In the genomic region with DNA sequence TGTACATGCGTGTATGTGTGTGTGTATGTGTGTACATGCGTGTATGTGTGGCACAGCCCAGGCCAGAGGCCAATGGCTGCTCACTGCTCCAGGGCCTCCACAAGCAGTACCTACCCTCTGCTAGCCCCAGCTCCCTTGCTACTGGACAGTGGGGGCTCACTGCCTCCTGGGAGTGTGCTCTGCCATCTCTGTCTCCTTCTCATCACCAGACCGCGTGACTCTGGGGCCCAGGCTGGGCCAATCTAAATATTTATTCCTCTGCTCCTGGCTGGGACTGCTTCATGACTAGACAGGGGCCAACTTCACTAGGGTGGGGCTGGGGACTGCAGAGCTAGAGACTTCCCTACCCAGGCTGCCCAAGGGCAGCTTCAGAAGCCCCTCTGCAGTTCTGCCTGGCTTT, we compare ENCODE assay signal across 9 mouse cellular contexts. TPM values are rescaled to one million over a fixed set of nuclear protein-coding genes. Genes with fewer than 3 reads are reported as not detected.
DNase-seq lines count a peak whose midpoint lies in the region; ATAC-seq lines count a peak whose summit lies in the region.
"Had no signal": no experiment of that assay in that cellular context is flagged by ENCODE, and none has a peak within 500 bp of the region (broad histone marks: within the 10 kb centered on the region; RNA-seq: fewer than 3 reads in every experiment).

No protein-coding gene starts in this region.

- peak overlapping the region; percentile 8; the same call in 1 of the 2 replicates for H3K27ac ChIP-seq in midbrain, embryonic 12.5 days (replicated peaks)
- H3K27ac ChIP-seq in midbrain, embryonic 16.5 days (ENCODE audit: low read length) = no peak overlapping the region
- H3K27ac ChIP-seq in heart, embryonic 13.5 days (replicated peaks) = peak overlapping the region; percentile 81
- H3K27ac ChIP-seq in liver, embryonic 11.5 days (ENCODE audit: low read depth, low read length) = peak overlapping the region; percentile 65
- H3K27ac ChIP-seq in stomach, embryonic 16.5 days (ENCODE audit: low read length) = peak overlapping the region; percentile 92

- ATAC-seq in midbrain, embryonic 12.5 days (ENCODE audit: low FRiP score, low read depth) = no peak
- no peak for ATAC-seq in midbrain, embryonic 16.5 days
- 0 out of 2 replicates have a peak, but pooled peaks have one; percentile 23 for ATAC-seq in heart, embryonic 13.5 days (ENCODE audit: extremely low read depth, insufficient number of reproducible peaks, low FRiP score, low TSS enrichment)
- ATAC-seq in liver, embryonic 11.5 days (replicated peaks; ENCODE audit: low FRiP score) = no peak
- ATAC-seq in stomach, embryonic 16.5 days (ENCODE audit: insufficient read depth, low FRiP score) = peak; percentile 84

- no peak overlapping the region for H3K4me2 ChIP-seq in midbrain, embryonic 12.5 days (replicated peaks)
- H3K4me2 ChIP-seq in midbrain, embryonic 16.5 days (ENCODE audit: low read length) = no peak overlapping the region
- H3K4me2 ChIP-seq in heart, embryonic 13.5 days = peak overlapping the region; percentile 11
- 0 out of 2 replicates have a peak overlapping the region, but pooled peaks have one; percentile 19 for H3K4me2 ChIP-seq in liver, embryonic 11.5 days
- peak overlapping the region; percentile 38 for H3K4me2 ChIP-seq in stomach, embryonic 16.5 days (ENCODE audit: low read depth, low read length)

- H3K27me3 ChIP-seq in midbrain, embryonic 12.5 days = peaks cover 6% of the 10 kb centered on the region
- H3K27me3 ChIP-seq in midbrain, embryonic 16.5 days (ENCODE audit: control insufficient read depth, insufficient read depth, low read depth, low read length) = no peaks in the 10 kb centered on the region
- no peaks in the 10 kb centered on the region for H3K27me3 ChIP-seq in heart, embryonic 13.5 days (replicated peaks)
- no peaks in the 10 kb centered on the region for H3K27me3 ChIP-seq in liver, embryonic 11.5 days (replicated peaks; ENCODE audit: control insufficient read depth, insufficient read depth, low read length)
- no peaks in the 10 kb centered on the region for H3K27me3 ChIP-seq in stomach, embryonic 16.5 days (ENCODE audit: control insufficient read depth, insufficient read depth, low read length)

- H3K9me3 ChIP-seq in midbrain, embryonic 12.5 days = no peaks in the 10 kb centered on the region
- no peaks in the 10 kb centered on the region for H3K9me3 ChIP-seq in midbrain, embryonic 16.5 days (replicated peaks; ENCODE audit: control insufficient read depth, low read length, poor library complexity, severe bottlenecking)
- no peaks in the 10 kb centered on the region for H3K9me3 ChIP-seq in heart, embryonic 13.5 days
- H3K9me3 ChIP-seq in liver, embryonic 11.5 days (ENCODE audit: control insufficient read depth, low read length) = no peaks in the 10 kb centered on the region
- no peaks in the 10 kb centered on the region for H3K9me3 ChIP-seq in stomach, embryonic 16.5 days (replicated peaks; ENCODE audit: control insufficient read depth, low read length)

- H3K36me3 ChIP-seq in midbrain, embryonic 12.5 days = no peaks in the 10 kb centered on the region
- H3K36me3 ChIP-seq in midbrain, embryonic 16.5 days (ENCODE audit: control insufficient read depth, insufficient read depth, low read length) = no peaks in the 10 kb centered on the region
- peaks cover 8% of the 10 kb centered on the region for H3K36me3 ChIP-seq in heart, embryonic 13.5 days
- H3K36me3 ChIP-seq in liver, embryonic 11.5 days (ENCODE audit: control insufficient read depth, insufficient read depth, low read length) = peaks cover 11% of the 10 kb centered on the region
- no peaks in the 10 kb centered on the region for H3K36me3 ChIP-seq in stomach, embryonic 16.5 days (ENCODE audit: control insufficient read depth, insufficient read depth, low read length)

- no peak for DNase-seq in liver, embryonic 11.5 days (ENCODE audit: low spot score)
- no peak for DNase-seq in ovary, adult 18-20 months (ENCODE audit: low spot score)
- no peak for DNase-seq in retina, postnatal 1 day
- DNase-seq in cerebellum, postnatal 25 days = no peak
- DNase-seq: thymus, postnatal 25 days had no signal

- no peak overlapping the region; the same call in 1 of the 2 replicates for H3K9ac ChIP-seq in midbrain, embryonic 12.5 days (replicated peaks)
- H3K9ac ChIP-seq in midbrain, embryonic 16.5 days (ENCODE audit: low read depth, low read length) = no peak overlapping the region
- peak overlapping the region; percentile 54 for H3K9ac ChIP-seq in heart, embryonic 13.5 days
- 0 out of 2 replicates have a peak overlapping the region, but pooled peaks have one; percentile 7 for H3K9ac ChIP-seq in liver, embryonic 11.5 days (ENCODE audit: low read depth, low read length)
- peak overlapping the region; percentile 68 for H3K9ac ChIP-seq in stomach, embryonic 16.5 days (ENCODE audit: low read length)

- peaks cover 9% of the 10 kb centered on the region for H3K4me1 ChIP-seq in midbrain, embryonic 12.5 days
- H3K4me1 ChIP-seq in midbrain, embryonic 16.5 days (ENCODE audit: control insufficient read depth, insufficient read depth, low read length) = no peaks in the 10 kb centered on the region
- peaks cover 78% of the 10 kb centered on the region for H3K4me1 ChIP-seq in heart, embryonic 13.5 days
- H3K4me1 ChIP-seq in liver, embryonic 11.5 days (replicated peaks; ENCODE audit: control insufficient read depth, insufficient read depth, low read length) = peaks cover 84% of the 10 kb centered on the region
- peaks cover 64% of the 10 kb centered on the region for H3K4me1 ChIP-seq in stomach, embryonic 16.5 days (ENCODE audit: control insufficient read depth, insufficient read depth, low read length)

- 80% methylated on average over 4 of the region's 4 CpGs for WGBS in midbrain, embryonic 12.5 days
- WGBS in midbrain, embryonic 16.5 days = 73% methylated on average over 4 of the region's 4 CpGs
- WGBS in heart, embryonic 13.5 days = 48% methylated on average over 4 of the region's 4 CpGs
- WGBS in liver, embryonic 11.5 days = 58% methylated on average over 4 of the region's 4 CpGs
- 27% methylated on average over 4 of the region's 4 CpGs for WGBS in stomach, embryonic 16.5 days

- no peak overlapping the region for H3K4me3 ChIP-seq in midbrain, embryonic 12.5 days
- H3K4me3 ChIP-seq in midbrain, embryonic 16.5 days (ENCODE audit: low read depth, low read length) = no peak overlapping the region
- no peak overlapping the region for H3K4me3 ChIP-seq in heart, embryonic 13.5 days
- H3K4me3 ChIP-seq in liver, embryonic 11.5 days (ENCODE audit: low read depth, low read length) = no peak overlapping the region
- H3K4me3 ChIP-seq in stomach, embryonic 16.5 days (replicated peaks; ENCODE audit: low read length) = no peak overlapping the region

RNA-seq across cellular contexts. Expression of gene Oaf, which starts 7.9 kb away (rescaled TPM):
- 18.3 and 30.9 TPM in 2 replicates for polyA plus RNA-seq in midbrain, embryonic 12.5 days (2016; fragmentation: Nextera tagmentation; extraction: Ambion mirVana)
- polyA plus RNA-seq in midbrain, embryonic 16.5 days (2015; fragmentation: Nextera tagmentation; extraction: Ambion mirVana) = 3.2 and 5.8 TPM in 2 replicates
- 28.0 and 29.7 TPM in 2 replicates for polyA plus RNA-seq in heart, embryonic 13.5 days (2015; fragmentation: Nextera tagmentation; extraction: Ambion mirVana)
- polyA plus RNA-seq in liver, embryonic 11.5 days (2014; fragmentation: Nextera tagmentation; extraction: Ambion mirVana) = 51.6 and 52.0 TPM in 2 replicates
- 31.4 and 36.2 TPM in 2 replicates for polyA plus RNA-seq in stomach, embryonic 16.5 days (2015; fragmentation: Nextera tagmentation; extraction: Ambion mirVana)

RNA-seq across cellular contexts. Expression of gene Pou2f3, which starts 21.6 kb away (rescaled TPM):
- not detected in 2 replicates for polyA plus RNA-seq in midbrain, embryonic 12.5 days (2016; fragmentation: Nextera tagmentation; extraction: Ambion mirVana)
- 0.07 TPM in 1 of 2 replicates, not detected in the other for polyA plus RNA-seq in midbrain, embryonic 16.5 days (2015; fragmentation: Nextera tagmentation; extraction: Ambion mirVana)
- not detected in 2 replicates for polyA plus RNA-seq in heart, embryonic 13.5 days (2015; fragmentation: Nextera tagmentation; extraction: Ambion mirVana)
- polyA plus RNA-seq in liver, embryonic 11.5 days (2014; fragmentation: Nextera tagmentation; extraction: Ambion mirVana) = not detected in 2 replicates
- 0.97 and 0.98 TPM in 2 replicates for polyA plus RNA-seq in stomach, embryonic 16.5 days (2015; fragmentation: Nextera tagmentation; extraction: Ambion mirVana)

Comparison
In these comparisons a context has a peak if more than half of its experiments do, and no peak if none do; other contexts are left out.
1. ATAC-seq: peak in heart, embryonic 13.5 days (single experiment) and stomach, embryonic 16.5 days (single experiment); none in midbrain, embryonic 12.5 days (single experiment), midbrain, embryonic 16.5 days (single experiment) and liver, embryonic 11.5 days (single experiment).
2. H3K4me2 ChIP-seq: peak in heart, embryonic 13.5 days (single experiment), liver, embryonic 11.5 days (single experiment) and stomach, embryonic 16.5 days (single experiment); none in midbrain, embryonic 12.5 days (single experiment) and midbrain, embryonic 16.5 days (single experiment).
3. H3K9ac ChIP-seq: peak in heart, embryonic 13.5 days (single experiment), liver, embryonic 11.5 days (single experiment) and stomach, embryonic 16.5 days (single experiment); none in midbrain, embryonic 12.5 days (single experiment) and midbrain, embryonic 16.5 days (single experiment).